Mouse (Mus musculus): ENCODE measurements around the gene Epx. TPM values are rescaled to one million over a fixed set of nuclear protein-coding genes. Genes with fewer than 3 reads are reported as not detected.
"Not testable (repeated sequence)": the region's sequence is repeated elsewhere in the genome, so short reads cannot be mapped to it uniquely, and the experiment has no call there.

Gene Epx
- polyA plus RNA-seq, 1 experiment from 2014 or later: 0.10 TPM

- 71% methylated on average over 2 of the region's 2 CpGs for WGBS
- no peaks in the 10 kb centered on the region for H3K9me3 ChIP-seq (ENCODE audit: control insufficient read depth, low read length)
- H3K27me3 ChIP-seq (ENCODE audit: control insufficient read depth, insufficient read depth, low read length): no peaks in the 10 kb centered on the region
- H3K4me3 ChIP-seq (ENCODE audit: low read depth, low read length): no peak overlapping the region
- TF ChIP-seq CTCF (IDR thresholded peaks at IDR 0.05; ENCODE audit: low read depth) (no peak), EP300 (optimal IDR thresholded peaks at IDR 0.05) (no peak)
- H3K9ac ChIP-seq (ENCODE audit: low read length): no peak overlapping the region
- no peak overlapping the region for H3K4me2 ChIP-seq (replicated peaks; ENCODE audit: low read depth)
- H3K36me3 ChIP-seq (ENCODE audit: control insufficient read depth, insufficient read depth, low read length): no peaks in the 10 kb centered on the region
- no peak overlapping the region for H3K27ac ChIP-seq (replicated peaks)
- H3K4me1 ChIP-seq (replicated peaks; ENCODE audit: control insufficient read depth, insufficient read depth): no peaks in the 10 kb centered on the region
- no peak for ATAC-seq (ENCODE audit: low FRiP score, low TSS enrichment)
- no peak for DNase-seq (ENCODE audit: low spot score)
Measured at GRCm38 (mm10) chr11:87870096-87870495, 5.2 kb downstream of the Epx start.

DNA sequence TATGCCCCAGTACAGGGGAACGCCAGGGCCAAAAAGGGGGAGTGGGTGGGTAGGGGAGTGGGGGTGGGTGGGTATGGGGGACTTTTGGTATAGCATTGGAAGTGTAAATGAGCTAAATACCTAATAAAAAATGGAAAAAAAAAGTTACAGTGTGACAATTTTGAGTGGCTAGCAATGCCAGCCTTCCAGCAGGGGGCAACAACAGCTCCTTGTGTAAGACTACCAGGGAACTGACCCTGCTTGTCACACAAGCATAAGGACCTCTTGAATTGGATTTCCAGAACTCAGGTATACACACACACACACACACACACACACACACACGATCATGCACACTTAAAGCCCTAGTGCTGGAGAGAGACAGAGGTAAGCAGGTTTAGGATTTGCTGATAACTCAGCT, 8.4 kb downstream of the Epx start:
- not testable (repeated sequence) for H3K4me3 ChIP-seq (ENCODE audit: low read depth, low read length); ATAC-seq (ENCODE audit: low FRiP score, low TSS enrichment); H3K4me2 ChIP-seq (replicated peaks; ENCODE audit: low read depth); H3K27ac ChIP-seq (replicated peaks); H3K27me3 ChIP-seq (ENCODE audit: control insufficient read depth, insufficient read depth, low read length); H3K4me1 ChIP-seq (replicated peaks; ENCODE audit: control insufficient read depth, insufficient read depth); H3K9me3 ChIP-seq (ENCODE audit: control insufficient read depth, low read length); DNase-seq (ENCODE audit: low spot score); H3K36me3 ChIP-seq (ENCODE audit: control insufficient read depth, insufficient read depth, low read length); H3K9ac ChIP-seq (ENCODE audit: low read length)
- peak; percentile 43 for TF ChIP-seq CTCF (IDR thresholded peaks at IDR 0.05; ENCODE audit: low read depth)
- WGBS: 67% methylated on average over 1 of the region's 2 CpGs

- peaks cover 8% of the 10 kb centered on the region; the same call in 1 of the 2 replicates for H3K36me3 ChIP-seq (ENCODE audit: control insufficient read depth, insufficient read depth, low read length)
- WGBS: 91% methylated on average over 13 of the region's 13 CpGs
- no peak overlapping the region for H3K27ac ChIP-seq (replicated peaks)
- H3K27me3 ChIP-seq (ENCODE audit: control insufficient read depth, insufficient read depth, low read length): no peaks in the 10 kb centered on the region
- no peaks in the 10 kb centered on the region for H3K4me1 ChIP-seq (replicated peaks; ENCODE audit: control insufficient read depth, insufficient read depth)
- DNase-seq (ENCODE audit: low spot score) (no peak), ATAC-seq (ENCODE audit: low FRiP score, low TSS enrichment) (no peak)
- no peak overlapping the region for H3K4me3 ChIP-seq (ENCODE audit: low read depth, low read length)
- TF ChIP-seq CTCF (IDR thresholded peaks at IDR 0.05; ENCODE audit: low read depth) (no peak), EP300 (optimal IDR thresholded peaks at IDR 0.05) (no peak)
- H3K9ac ChIP-seq (ENCODE audit: low read length): no peak overlapping the region
- H3K9me3 ChIP-seq (ENCODE audit: control insufficient read depth, low read length): no peaks in the 10 kb centered on the region
- no peak overlapping the region for H3K4me2 ChIP-seq (replicated peaks; ENCODE audit: low read depth)
Measured at GRCm38 (mm10) chr11:87862805-87863204, 12.5 kb downstream of the Epx start.

GRCm38 (mm10) chr11:87860426-87860825, 14.9 kb downstream of the Epx start:
- Histone ChIP-seq H3K4me2 (replicated peaks; ENCODE audit: low read depth) (no peak overlapping the region), H3K4me1 (replicated peaks; ENCODE audit: control insufficient read depth, insufficient read depth) (no peaks in the 10 kb centered on the region), H3K36me3 (ENCODE audit: control insufficient read depth, insufficient read depth, low read length) (peaks cover 8% of the 10 kb centered on the region; the same call in 1 of the 2 replicates), H3K27ac (replicated peaks) (no peak overlapping the region), H3K9me3 (ENCODE audit: control insufficient read depth, low read length) (no peaks in the 10 kb centered on the region), H3K4me3 (ENCODE audit: low read depth, low read length) (no peak overlapping the region), H3K9ac (ENCODE audit: low read length) (no peak overlapping the region), H3K27me3 (ENCODE audit: control insufficient read depth, insufficient read depth, low read length) (no peaks in the 10 kb centered on the region)
- 86% methylated on average over 9 of the region's 9 CpGs for WGBS
- no peak for ATAC-seq (ENCODE audit: low FRiP score, low TSS enrichment)
- no peak for DNase-seq (ENCODE audit: low spot score)
- TF ChIP-seq CTCF (IDR thresholded peaks at IDR 0.05; ENCODE audit: low read depth): no peak
- no peak for TF ChIP-seq EP300 (optimal IDR thresholded peaks at IDR 0.05)

DNA sequence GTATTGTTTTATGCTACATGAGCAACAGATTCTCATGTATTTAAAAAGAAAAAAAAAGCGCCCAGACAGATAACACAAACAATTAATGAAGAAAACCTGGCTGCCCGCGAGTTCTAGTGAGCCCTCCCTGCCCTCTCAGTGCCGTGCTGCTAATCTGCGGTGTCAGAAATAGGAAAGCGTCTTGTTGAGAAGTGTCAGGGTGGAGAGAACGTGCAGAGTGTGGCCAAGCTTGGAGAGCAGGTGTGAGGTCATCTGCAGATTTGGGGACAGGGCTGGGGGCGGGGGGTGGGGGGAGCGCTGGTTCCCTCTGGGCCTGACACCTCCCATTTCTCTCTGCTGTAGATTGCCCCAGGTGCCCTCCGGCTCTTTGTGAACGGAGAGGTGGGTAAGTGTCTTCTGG, 16.1 kb downstream of the Epx start:
- ATAC-seq (ENCODE audit: low FRiP score, low TSS enrichment): no peak
- no peak overlapping the region for H3K27ac ChIP-seq (replicated peaks)
- DNase-seq (ENCODE audit: low spot score): no peak
- no peak overlapping the region for H3K4me2 ChIP-seq (replicated peaks; ENCODE audit: low read depth)
- no peaks in the 10 kb centered on the region for H3K27me3 ChIP-seq (ENCODE audit: control insufficient read depth, insufficient read depth, low read length)
- TF ChIP-seq CTCF (IDR thresholded peaks at IDR 0.05; ENCODE audit: low read depth): no peak
- no peak for TF ChIP-seq EP300 (optimal IDR thresholded peaks at IDR 0.05)
- H3K4me1 ChIP-seq (replicated peaks; ENCODE audit: control insufficient read depth, insufficient read depth): no peaks in the 10 kb centered on the region
- no peak overlapping the region for H3K4me3 ChIP-seq (ENCODE audit: low read depth, low read length)
- H3K36me3 ChIP-seq (ENCODE audit: control insufficient read depth, insufficient read depth, low read length): peaks cover 8% of the 10 kb centered on the region; the same call in 1 of the 2 replicates
- H3K9ac ChIP-seq (ENCODE audit: low read length): no peak overlapping the region
- H3K9me3 ChIP-seq (ENCODE audit: control insufficient read depth, low read length): no peaks in the 10 kb centered on the region
- WGBS: 82% methylated on average over 11 of the region's 11 CpGs

- H3K4me3 ChIP-seq (ENCODE audit: low read depth, low read length): no peak overlapping the region
- H3K27me3 ChIP-seq (ENCODE audit: control insufficient read depth, insufficient read depth, low read length): no peaks in the 10 kb centered on the region
- TF ChIP-seq CTCF (IDR thresholded peaks at IDR 0.05; ENCODE audit: low read depth): no peak
- TF ChIP-seq EP300 (optimal IDR thresholded peaks at IDR 0.05): no peak
- no peak overlapping the region for H3K4me2 ChIP-seq (replicated peaks; ENCODE audit: low read depth)
- WGBS: 87% methylated on average over 7 of the region's 7 CpGs
- ATAC-seq (ENCODE audit: low FRiP score, low TSS enrichment): no peak
- no peak overlapping the region for H3K27ac ChIP-seq (replicated peaks)
- no peak for DNase-seq (ENCODE audit: low spot score)
- H3K4me1 ChIP-seq (replicated peaks; ENCODE audit: control insufficient read depth, insufficient read depth): 0 out of 2 replicates have a peak, but pooled peaks cover 3% of the 10 kb centered on the region
- peaks cover 2% of the 10 kb centered on the region; the same call in 1 of the 2 replicates for H3K36me3 ChIP-seq (ENCODE audit: control insufficient read depth, insufficient read depth, low read length)
- H3K9ac ChIP-seq (ENCODE audit: low read length): no peak overlapping the region
- H3K9me3 ChIP-seq (ENCODE audit: control insufficient read depth, low read length): no peaks in the 10 kb centered on the region
Measured at GRCm38 (mm10) chr11:87854550-87854949, 20.8 kb downstream of the Epx start.

All from stomach, postnatal 0 days (tissue).